Mouse (Mus musculus): ENCODE measurements around the gene Ppp2r3d. TPM values are rescaled to one million over a fixed set of nuclear protein-coding genes. Genes with fewer than 3 reads are reported as not detected.
A peak's percentile ranks its signal among the peaks of the same experiment; 100 is the strongest.

Ppp2r3d gene
- total and polyA plus RNA-seq, 3 experiments: 17.4 to 78.1 TPM; not detected in 1

GRCm38 (mm10) chr9:124424542-124425410 is 51.9 kb downstream of the Ppp2r3d start (continued):
- TF ChIP-seq BHLHE40 (IDR thresholded peaks at IDR 0.05; ENCODE audit: borderline replicate concordance, low read depth, low read length): peak; percentile 57; the same call in 1 of the 2 replicates
- TF ChIP-seq POLR2A (IDR thresholded peaks at IDR 0.05; ENCODE audit: control insufficient read depth in 1 of 2, insufficient read depth in 1 of 2, low read depth in 1 of 2, low read length in 2 of 2, poor library complexity in 1 of 2): peak in 1 of 2 experiments; percentile 64; a peak in 2 of 4 replicates
- no peak for TF ChIP-seq POLR2AphosphoS5 (IDR thresholded peaks at IDR 0.05; ENCODE audit: borderline replicate concordance, low read depth, low read length)
- peak; percentile 28; the same call in 1 of the 2 replicates for TF ChIP-seq TCF12 (IDR thresholded peaks at IDR 0.05; ENCODE audit: low read depth, low read length)
- peak; percentile 6; the same call in 1 of the 2 replicates for TF ChIP-seq SIN3A (IDR thresholded peaks at IDR 0.05; ENCODE audit: low read length)

GRCm38 (mm10) chr9:124424292-124424541 is 52.5 kb downstream of the Ppp2r3d start:
- Histone ChIP-seq H3K9ac (ENCODE audit: control insufficient read depth, low read depth, low read length, poor library complexity, severe bottlenecking) (peak overlapping the region; percentile 90), H3K27me3 (ENCODE audit: control insufficient read depth in 1 of 2, insufficient read depth in 2 of 2, low read length in 2 of 2) (no peaks in the 10 kb centered on the region), H3K27ac (ENCODE audit: control insufficient read depth, low read depth, low read length) (peak overlapping the region; percentile 93), H3K4me3 (ENCODE audit: control insufficient read depth in 1 of 2, insufficient read depth in 1 of 2, low read depth in 2 of 2, low read length in 2 of 2) (peak overlapping the region; percentile 70 to 85), H3K79me2 (ENCODE audit: control insufficient read depth, insufficient read depth, low read length, poor library complexity) (no peaks in the 10 kb centered on the region; the same call in 1 of the 2 replicates), H3K36me3 (ENCODE audit: control insufficient read depth in 1 of 2, insufficient read depth in 2 of 2, low read length in 2 of 2) (no peaks in the 10 kb centered on the region), H3K4me1 (ENCODE audit: control insufficient read depth in 1 of 2, insufficient read depth in 2 of 2, low read length in 2 of 2) (no peaks in the 10 kb centered on the region), H3K9me3 (replicated peaks; ENCODE audit: insufficient read depth, low read length) (no peaks in the 10 kb centered on the region)
- no peak for DNase-seq (ENCODE audit: low read depth, low spot score)
- TF ChIP-seq POLR2AphosphoS5 (IDR thresholded peaks at IDR 0.05; ENCODE audit: borderline replicate concordance, low read depth, low read length) (no peak), HCFC1 (IDR thresholded peaks at IDR 0.05; ENCODE audit: low read depth, low read length) (peak; percentile 82), ZNF384 (IDR thresholded peaks at IDR 0.05; ENCODE audit: low read depth, low read length) (peak; percentile 94), TAL1 (IDR thresholded peaks at IDR 0.05; ENCODE audit: low read length) (no peak), GATA1 (IDR thresholded peaks at IDR 0.05; ENCODE audit: low read depth, low read length) (no peak), CTCF (IDR thresholded peaks at IDR 0.05 in 2 of 3, conservative IDR thresholded peaks at IDR 0.05 in 1 of 3; ENCODE audit: control insufficient read depth in 1 of 3, insufficient read depth in 1 of 3, low read depth in 2 of 3, low read length in 3 of 3, poor library complexity in 1 of 3, severe bottlenecking in 1 of 3) (no peak)

- H3K36me3 ChIP-seq (ENCODE audit: control insufficient read depth in 1 of 2, insufficient read depth in 2 of 2, low read length in 2 of 2): no peaks in the 10 kb centered on the region
- H3K4me1 ChIP-seq (ENCODE audit: control insufficient read depth in 1 of 2, insufficient read depth in 2 of 2, low read length in 2 of 2): no peaks in the 10 kb centered on the region
- no peaks in the 10 kb centered on the region for H3K9me3 ChIP-seq (replicated peaks; ENCODE audit: insufficient read depth, low read length)
- H3K4me3 ChIP-seq (ENCODE audit: control insufficient read depth in 1 of 2, insufficient read depth in 1 of 2, low read depth in 2 of 2, low read length in 2 of 2): peak overlapping the region; percentile 70 to 85
- peak; percentile 98 for DNase-seq (ENCODE audit: low read depth, low spot score)
- H3K27ac ChIP-seq (ENCODE audit: control insufficient read depth, low read depth, low read length): peak overlapping the region; percentile 93
- H3K27me3 ChIP-seq (ENCODE audit: control insufficient read depth in 1 of 2, insufficient read depth in 2 of 2, low read length in 2 of 2): no peaks in the 10 kb centered on the region
- no peaks in the 10 kb centered on the region; the same call in 1 of the 2 replicates for H3K79me2 ChIP-seq (ENCODE audit: control insufficient read depth, insufficient read depth, low read length, poor library complexity)
- peak overlapping the region; percentile 90 for H3K9ac ChIP-seq (ENCODE audit: control insufficient read depth, low read depth, low read length, poor library complexity, severe bottlenecking)
- TF ChIP-seq E2F4 (IDR thresholded peaks at IDR 0.05; ENCODE audit: borderline replicate concordance, low read depth, low read length) (no peak), ZC3H11A (IDR thresholded peaks at IDR 0.05; ENCODE audit: low read depth, low read length) (no peak), MAZ (IDR thresholded peaks at IDR 0.05; ENCODE audit: low read depth, low read length) (0 out of 2 replicates have a peak, but pooled peaks have one; percentile 31), MEF2A (IDR thresholded peaks at IDR 0.05; ENCODE audit: extremely low read depth, insufficient replicate concordance, low read depth, low read length, poor library complexity, severe bottlenecking) (no peak), BHLHE40 (IDR thresholded peaks at IDR 0.05; ENCODE audit: borderline replicate concordance, low read depth, low read length) (no peak), RCOR1 (IDR thresholded peaks at IDR 0.05; ENCODE audit: low read depth, low read length) (no peak), MXI1 (IDR thresholded peaks at IDR 0.05; ENCODE audit: low read depth, low read length) (no peak), MYC (IDR thresholded peaks at IDR 0.05; ENCODE audit: low read depth, low read length) (peak; percentile 19; the same call in 1 of the 2 replicates), USF2 (IDR thresholded peaks at IDR 0.05; ENCODE audit: borderline replicate concordance in 1 of 2, insufficient read depth in 1 of 2, low read depth in 1 of 2, low read length in 2 of 2) (no peak), MYB (IDR thresholded peaks at IDR 0.05; ENCODE audit: low read depth, low read length) (no peak), NELFE (IDR thresholded peaks at IDR 0.05; ENCODE audit: low read depth, low read length) (no peak), CHD2 (IDR thresholded peaks at IDR 0.05; ENCODE audit: low read length) (no peak), GATA1 (IDR thresholded peaks at IDR 0.05; ENCODE audit: low read depth, low read length) (no peak), MAX (IDR thresholded peaks at IDR 0.05; ENCODE audit: low read length) (no peak; the same call in 1 of the 2 replicates), ZMIZ1 (IDR thresholded peaks at IDR 0.05; ENCODE audit: low read depth, low read length) (0 out of 2 replicates have a peak, but pooled peaks have one; percentile 4), KAT2A (conservative IDR thresholded peaks at IDR 0.05; ENCODE audit: low read depth, low read length) (peak; percentile 28; the same call in 1 of the 2 replicates), HCFC1 (IDR thresholded peaks at IDR 0.05; ENCODE audit: low read depth, low read length) (peak; percentile 67), RAD21 (IDR thresholded peaks at IDR 0.05; ENCODE audit: low read depth, low read length) (no peak)
Measured at GRCm38 (mm10) chr9:124423552-124424291, 53.0 kb downstream of the Ppp2r3d start.

Measured in MEL (cell line).